Mouse (Mus musculus): ENCODE measurements around the gene Megf11. TPM values are rescaled to one million over a fixed set of nuclear protein-coding genes. Genes with fewer than 3 reads are reported as not detected.

Gene Megf11
- polyA plus RNA-seq, 1 experiment from 2014 or later = 0.53 TPM

DNA sequence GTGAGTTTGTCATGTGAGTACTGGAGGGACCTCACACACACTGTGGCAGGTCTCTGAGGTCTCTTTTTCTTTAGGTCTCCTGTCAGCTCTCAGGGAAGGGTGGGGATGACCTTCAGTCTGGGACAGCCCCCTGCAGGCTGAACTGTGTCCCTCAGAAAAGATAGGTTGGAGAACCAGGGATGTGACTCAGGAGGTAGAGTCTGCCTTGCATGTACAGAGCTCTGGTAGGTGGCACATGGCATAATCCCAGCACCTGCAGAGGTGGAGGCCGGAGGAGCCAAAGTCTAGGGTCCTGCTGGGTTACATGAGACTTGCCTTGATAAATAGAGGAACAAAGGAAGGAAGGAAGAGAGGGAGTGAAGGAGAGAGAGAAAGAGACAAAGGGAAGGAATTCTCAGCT, 206.0 kb downstream of the Megf11 start:
- no peaks in the 10 kb centered on the region for H3K9me3 ChIP-seq (ENCODE audit: control insufficient read depth, low read length)
- ATAC-seq (replicated peaks; ENCODE audit: low FRiP score) (peak; percentile 64), DNase-seq (ENCODE audit: low spot score) (no peak)
- no peak overlapping the region for H3K4me3 ChIP-seq (ENCODE audit: low read depth, low read length)
- peak overlapping the region; percentile 95; the same call in 1 of the 2 replicates for H3K27ac ChIP-seq (ENCODE audit: low read depth, low read length)
- 80% methylated on average over 1 of the region's 1 CpGs for WGBS
- no peaks in the 10 kb centered on the region for H3K36me3 ChIP-seq (ENCODE audit: control insufficient read depth, insufficient read depth, low read length)
- peaks cover 3% of the 10 kb centered on the region; the same call in 1 of the 2 replicates for H3K27me3 ChIP-seq (replicated peaks; ENCODE audit: control insufficient read depth, insufficient read depth, low read length)
- peaks cover 24% of the 10 kb centered on the region for H3K4me1 ChIP-seq (replicated peaks; ENCODE audit: control insufficient read depth, insufficient read depth, low read length)
- H3K9ac ChIP-seq (ENCODE audit: low read depth, low read length) = no peak overlapping the region; the same call in 1 of the 2 replicates
- H3K4me2 ChIP-seq = no peak overlapping the region

- 74% methylated on average over 8 of the region's 8 CpGs for WGBS
- Histone ChIP-seq H3K4me1 (replicated peaks; ENCODE audit: control insufficient read depth, insufficient read depth, low read length) (peaks cover 20% of the 10 kb centered on the region), H3K9me3 (ENCODE audit: control insufficient read depth, low read length) (no peaks in the 10 kb centered on the region), H3K27me3 (replicated peaks; ENCODE audit: control insufficient read depth, insufficient read depth, low read length) (peaks cover 3% of the 10 kb centered on the region; the same call in 1 of the 2 replicates), H3K4me2 (no peak overlapping the region), H3K27ac (ENCODE audit: low read depth, low read length) (no peak overlapping the region), H3K36me3 (ENCODE audit: control insufficient read depth, insufficient read depth, low read length) (no peaks in the 10 kb centered on the region), H3K4me3 (ENCODE audit: low read depth, low read length) (no peak overlapping the region), H3K9ac (ENCODE audit: low read depth, low read length) (no peak overlapping the region)
- no peak for ATAC-seq (replicated peaks; ENCODE audit: low FRiP score)
- no peak for DNase-seq (ENCODE audit: low spot score)
Measured at GRCm38 (mm10) chr9:64594442-64594841, 209.0 kb downstream of the Megf11 start.

- ATAC-seq (replicated peaks; ENCODE audit: low FRiP score) = no peak
- no peak for DNase-seq (ENCODE audit: low spot score)
- Histone ChIP-seq H3K9me3 (ENCODE audit: control insufficient read depth, low read length) (no peaks in the 10 kb centered on the region), H3K4me1 (replicated peaks; ENCODE audit: control insufficient read depth, insufficient read depth, low read length) (no peaks in the 10 kb centered on the region), H3K36me3 (ENCODE audit: control insufficient read depth, insufficient read depth, low read length) (no peaks in the 10 kb centered on the region), H3K27ac (ENCODE audit: low read depth, low read length) (no peak overlapping the region), H3K9ac (ENCODE audit: low read depth, low read length) (no peak overlapping the region), H3K27me3 (replicated peaks; ENCODE audit: control insufficient read depth, insufficient read depth, low read length) (peaks cover 3% of the 10 kb centered on the region; the same call in 1 of the 2 replicates), H3K4me2 (no peak overlapping the region), H3K4me3 (ENCODE audit: low read depth, low read length) (no peak overlapping the region)
- WGBS = 91% methylated on average over 7 of the region's 7 CpGs
Measured at GRCm38 (mm10) chr9:64598427-64598826, 213.0 kb downstream of the Megf11 start.

DNA sequence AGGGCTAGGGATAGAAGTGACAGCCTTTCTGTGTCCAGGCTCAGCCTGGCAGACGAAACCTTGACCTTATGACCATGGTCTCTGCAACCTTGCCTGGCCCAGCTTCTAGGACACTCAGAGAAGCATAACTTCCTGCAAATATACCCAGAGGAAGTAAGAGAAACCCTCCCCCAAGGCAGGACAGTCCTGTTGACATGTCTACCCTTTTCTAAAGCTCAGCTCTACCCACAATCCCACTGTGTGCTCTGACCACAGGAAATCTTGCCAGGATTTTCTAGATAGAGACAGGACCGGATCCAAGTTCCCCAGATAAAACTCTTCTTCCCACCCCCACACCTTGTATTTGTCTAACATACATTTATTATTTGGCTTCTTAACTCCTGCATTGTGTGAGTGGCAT, 215.3 kb downstream of the Megf11 start:
- DNase-seq (ENCODE audit: low spot score) = no peak
- no peak for ATAC-seq (replicated peaks; ENCODE audit: low FRiP score)
- Histone ChIP-seq H3K36me3 (ENCODE audit: control insufficient read depth, insufficient read depth, low read length) (no peaks in the 10 kb centered on the region), H3K4me2 (no peak overlapping the region), H3K4me3 (ENCODE audit: low read depth, low read length) (no peak overlapping the region), H3K9ac (ENCODE audit: low read depth, low read length) (no peak overlapping the region), H3K27ac (ENCODE audit: low read depth, low read length) (no peak overlapping the region), H3K27me3 (replicated peaks; ENCODE audit: control insufficient read depth, insufficient read depth, low read length) (no peaks in the 10 kb centered on the region), H3K4me1 (replicated peaks; ENCODE audit: control insufficient read depth, insufficient read depth, low read length) (no peaks in the 10 kb centered on the region), H3K9me3 (ENCODE audit: control insufficient read depth, low read length) (no peaks in the 10 kb centered on the region)
- WGBS = 21% methylated on average over 2 of the region's 2 CpGs

GRCm38 (mm10) chr9:64602895-64603294, 217.5 kb downstream of the Megf11 start:
- DNase-seq (ENCODE audit: low spot score) (no peak), ATAC-seq (replicated peaks; ENCODE audit: low FRiP score) (no peak)
- no peaks in the 10 kb centered on the region for H3K9me3 ChIP-seq (ENCODE audit: control insufficient read depth, low read length)
- H3K4me3 ChIP-seq (ENCODE audit: low read depth, low read length) = no peak overlapping the region
- H3K27ac ChIP-seq (ENCODE audit: low read depth, low read length) = no peak overlapping the region
- no peak overlapping the region for H3K4me2 ChIP-seq
- H3K27me3 ChIP-seq (replicated peaks; ENCODE audit: control insufficient read depth, insufficient read depth, low read length) = no peaks in the 10 kb centered on the region
- 76% methylated on average over 1 of the region's 1 CpGs for WGBS
- H3K4me1 ChIP-seq (replicated peaks; ENCODE audit: control insufficient read depth, insufficient read depth, low read length) = no peaks in the 10 kb centered on the region
- no peak overlapping the region for H3K9ac ChIP-seq (ENCODE audit: low read depth, low read length)
- H3K36me3 ChIP-seq (ENCODE audit: control insufficient read depth, insufficient read depth, low read length) = no peaks in the 10 kb centered on the region

GRCm38 (mm10) chr9:64604217-64604711, 218.8 kb downstream of the Megf11 start:
- ATAC-seq (replicated peaks; ENCODE audit: low FRiP score) (no peak), DNase-seq (ENCODE audit: low spot score) (no peak)
- no peak overlapping the region for H3K9ac ChIP-seq (ENCODE audit: low read depth, low read length)
- H3K4me3 ChIP-seq (ENCODE audit: low read depth, low read length) = no peak overlapping the region
- no peaks in the 10 kb centered on the region for H3K36me3 ChIP-seq (ENCODE audit: control insufficient read depth, insufficient read depth, low read length)
- H3K9me3 ChIP-seq (ENCODE audit: control insufficient read depth, low read length) = no peaks in the 10 kb centered on the region
- no peaks in the 10 kb centered on the region for H3K27me3 ChIP-seq (replicated peaks; ENCODE audit: control insufficient read depth, insufficient read depth, low read length)
- H3K4me2 ChIP-seq = no peak overlapping the region
- WGBS = 69% methylated on average over 7 of the region's 7 CpGs
- no peak overlapping the region for H3K27ac ChIP-seq (ENCODE audit: low read depth, low read length)
- H3K4me1 ChIP-seq (replicated peaks; ENCODE audit: control insufficient read depth, insufficient read depth, low read length) = no peaks in the 10 kb centered on the region

DNA sequence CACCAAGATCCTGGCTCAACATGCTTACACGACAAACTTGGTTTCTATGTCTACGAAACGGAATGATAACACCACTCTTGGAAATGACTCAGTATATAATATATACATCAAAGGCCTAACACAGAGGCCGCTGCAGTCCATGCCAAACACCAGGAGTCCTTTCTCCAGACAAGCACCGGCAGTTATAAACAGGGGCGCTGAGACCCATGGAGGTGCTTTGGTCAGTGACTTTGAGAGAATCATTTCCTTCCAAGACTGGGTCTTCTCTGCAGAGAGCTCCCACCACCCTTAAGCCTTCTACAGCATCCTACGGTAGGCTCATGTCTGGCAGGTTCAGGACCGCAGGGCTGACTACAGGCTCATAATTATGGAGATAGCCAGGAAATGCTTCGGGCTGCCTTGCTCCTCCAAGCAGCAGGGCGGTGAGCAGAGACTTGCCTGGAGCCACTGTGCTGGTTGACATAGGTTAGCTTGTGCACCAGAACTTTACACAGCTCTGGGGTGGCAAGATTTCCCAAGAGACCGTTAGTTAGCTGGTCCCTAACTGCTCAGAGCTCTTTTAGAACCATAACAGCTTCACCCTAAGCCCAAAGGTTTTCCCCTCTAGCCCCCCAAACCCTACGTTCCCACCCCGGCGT, 219.8 kb downstream of the Megf11 start:
- Histone ChIP-seq H3K36me3 (ENCODE audit: control insufficient read depth, insufficient read depth, low read length) (no peaks in the 10 kb centered on the region), H3K4me3 (ENCODE audit: low read depth, low read length) (no peak overlapping the region), H3K4me2 (no peak overlapping the region), H3K9ac (ENCODE audit: low read depth, low read length) (no peak overlapping the region), H3K27me3 (replicated peaks; ENCODE audit: control insufficient read depth, insufficient read depth, low read length) (no peaks in the 10 kb centered on the region), H3K4me1 (replicated peaks; ENCODE audit: control insufficient read depth, insufficient read depth, low read length) (no peaks in the 10 kb centered on the region), H3K9me3 (ENCODE audit: control insufficient read depth, low read length) (no peaks in the 10 kb centered on the region), H3K27ac (ENCODE audit: low read depth, low read length) (no peak overlapping the region)
- ATAC-seq (replicated peaks; ENCODE audit: low FRiP score) = no peak
- no peak for DNase-seq (ENCODE audit: low spot score)
- 84% methylated on average over 14 of the region's 14 CpGs for WGBS

DNA sequence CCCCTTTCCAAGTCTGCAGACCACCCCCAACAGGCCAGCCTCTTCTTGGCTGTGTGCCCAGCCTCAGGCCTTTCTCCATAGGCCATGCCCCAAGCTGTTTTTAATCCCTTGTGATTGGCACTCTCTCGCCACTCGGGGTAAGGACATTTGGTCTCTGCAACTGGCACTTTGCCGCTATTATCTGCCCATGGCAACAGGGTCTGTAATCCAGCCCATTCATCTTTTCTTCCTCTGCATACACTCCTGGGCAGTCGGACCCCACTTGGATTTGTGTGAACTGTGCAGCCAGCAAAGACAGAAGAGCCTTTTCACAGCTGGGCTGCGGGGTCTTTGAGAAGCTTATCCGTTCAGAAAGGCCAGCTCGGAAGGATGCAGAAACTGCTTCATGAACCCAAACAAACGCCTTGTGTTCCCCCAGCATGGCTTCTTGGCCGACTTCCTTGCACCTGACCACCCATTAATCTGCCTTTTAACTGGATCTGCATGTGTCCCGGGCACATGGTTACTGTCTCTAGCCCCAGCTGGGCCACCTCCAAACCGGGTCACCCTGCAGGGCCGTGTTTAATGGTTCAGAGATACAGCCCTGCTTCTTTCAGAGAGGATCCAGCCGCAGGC, 220.4 kb downstream of the Megf11 start:
- Histone ChIP-seq H3K4me2 (no peak overlapping the region), H3K9ac (ENCODE audit: low read depth, low read length) (no peak overlapping the region), H3K27ac (ENCODE audit: low read depth, low read length) (no peak overlapping the region), H3K4me1 (replicated peaks; ENCODE audit: control insufficient read depth, insufficient read depth, low read length) (no peaks in the 10 kb centered on the region), H3K27me3 (replicated peaks; ENCODE audit: control insufficient read depth, insufficient read depth, low read length) (no peaks in the 10 kb centered on the region), H3K9me3 (ENCODE audit: control insufficient read depth, low read length) (no peaks in the 10 kb centered on the region), H3K36me3 (ENCODE audit: control insufficient read depth, insufficient read depth, low read length) (no peaks in the 10 kb centered on the region), H3K4me3 (ENCODE audit: low read depth, low read length) (no peak overlapping the region)
- DNase-seq (ENCODE audit: low spot score) (no peak), ATAC-seq (replicated peaks; ENCODE audit: low FRiP score) (no peak)
- WGBS = 57% methylated on average over 13 of the region's 13 CpGs

DNA sequence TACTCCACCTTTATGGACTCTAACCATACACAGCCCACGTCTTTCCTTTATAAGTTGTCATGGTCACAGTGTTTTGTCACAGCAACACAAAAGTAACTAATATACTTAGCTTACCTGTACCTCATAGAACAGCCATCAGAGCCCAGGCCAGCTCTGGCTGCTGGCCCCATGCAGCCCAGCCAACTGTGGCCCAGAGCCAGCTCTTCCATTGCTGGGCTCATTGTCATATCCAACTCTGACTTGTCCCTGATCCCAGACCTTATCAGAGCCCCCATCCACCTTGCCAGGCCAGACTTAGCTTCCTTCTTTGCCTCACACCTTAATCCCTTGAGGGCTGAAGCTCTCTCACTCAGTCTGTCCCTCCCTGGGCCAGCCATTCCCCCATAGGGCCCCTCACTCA, 221.6 kb downstream of the Megf11 start:
- H3K4me1 ChIP-seq (replicated peaks; ENCODE audit: control insufficient read depth, insufficient read depth, low read length) = no peaks in the 10 kb centered on the region
- WGBS = 78% methylated on average over 1 of the region's 1 CpGs
- no peak for ATAC-seq (replicated peaks; ENCODE audit: low FRiP score)

More for the DNA sequence above, 221.6 kb downstream of the Megf11 start:
- Histone ChIP-seq H3K4me2 (no peak overlapping the region), H3K9ac (ENCODE audit: low read depth, low read length) (no peak overlapping the region), H3K27me3 (replicated peaks; ENCODE audit: control insufficient read depth, insufficient read depth, low read length) (no peaks in the 10 kb centered on the region), H3K9me3 (ENCODE audit: control insufficient read depth, low read length) (no peaks in the 10 kb centered on the region), H3K4me3 (ENCODE audit: low read depth, low read length) (no peak overlapping the region), H3K27ac (ENCODE audit: low read depth, low read length) (no peak overlapping the region), H3K36me3 (ENCODE audit: control insufficient read depth, insufficient read depth, low read length) (no peaks in the 10 kb centered on the region)
- DNase-seq (ENCODE audit: low spot score) = no peak

Data from liver, embryonic 11.5 days (tissue).